Mouse (Mus musculus): Measurements from ENCODE around the gene Ikbip.

GRCm38 (mm10) chr10:91033942-91034341 is 48.8 kb upstream of the Ikbip start:
- no peak for TF ChIP-seq GATA2 (IDR thresholded peaks at IDR 0.05; ENCODE audit: borderline replicate concordance, low read depth, low read length)
- TF ChIP-seq CTCF (IDR thresholded peaks at IDR 0.05; ENCODE audit: low read depth, low read length): peak; percentile 85
- no peak for TF ChIP-seq POLR2AphosphoS5 (IDR thresholded peaks at IDR 0.05; ENCODE audit: insufficient replicate concordance, low read depth, low read length)
- TF ChIP-seq GATA1 (IDR thresholded peaks at IDR 0.05; ENCODE audit: borderline replicate concordance, low read length): no peak
